Mouse (Mus musculus) forebrain, embryonic 10.5 days (tissue): ENCODE data around the gene Lpp. TPM values are rescaled to one million over a fixed set of nuclear protein-coding genes. Genes with fewer than 3 reads are reported as not detected.

Experiments
- DNase-seq: peaks from one replicate; pipeline ENCODE4 v3.0.0-alpha.2; 2017; ENCODE audit warnings: low spot score; ENCODE audit errors: extremely low spot score
- H3K27ac ChIP-seq: fragments of 300-500 bp; sonication (generic); 2 replicates; pipeline ENCODE4 v1.5.1; 2016; ENCODE audit warnings: mild to moderate bottlenecking
- H3K27me3 ChIP-seq: fragments of 300-500 bp; sonication (generic); 2 replicates; pipeline ENCODE4 v1.6.1; 2016; ENCODE audit warnings: mild to moderate bottlenecking; ENCODE audit not compliant: poor library complexity, severe bottlenecking
- H3K36me3 ChIP-seq: fragments of 300-500 bp; sonication (generic); replicated peaks from 2 replicates; pipeline ENCODE4 v1.6.1; 2016; ENCODE audit warnings: mild to moderate bottlenecking, moderate library complexity
- H3K4me1 ChIP-seq: fragments of 300-500 bp; sonication (generic); 2 replicates; pipeline ENCODE4 v1.6.1; 2016
- H3K4me3 ChIP-seq: fragments of 300-500 bp; sonication (generic); 2 replicates; pipeline ENCODE4 v1.5.1; 2016; ENCODE audit warnings: mild to moderate bottlenecking, moderate library complexity
- H3K9me3 ChIP-seq: fragments of 300-500 bp; sonication (generic); 2 replicates; pipeline ENCODE4 v1.6.1; 2016; ENCODE audit warnings: mild to moderate bottlenecking, moderate library complexity
- WGBS: fragments of 180-500 bp; shearing (Covaris S2); methylation state at CpG from one replicate; pipeline ENCODE4 v1.1.7; 2016; 5-methylcytosine and 5-hydroxymethylcytosine counted together
- polyA plus RNA-seq: library from polyadenylated mRNA; unstranded; fragments of >200 nt; fragmentation: Nextera tagmentation; extraction: Ambion mirVana; gene quantifications from 2 replicates; pipeline ENCODE4 v1.2.1, GENCODE M21; 2016

The Lpp gene
- polyA plus RNA-seq, 1 experiment from 2014 or later: 27.3 TPM

- Histone ChIP-seq H3K27ac (no peak overlapping the region), H3K27me3 (no peaks in the 10 kb centered on the region), H3K36me3 (no peaks in the 10 kb centered on the region), H3K4me3 (no peak overlapping the region), H3K9me3 (no peaks in the 10 kb centered on the region), H3K4me1 (peaks cover 14% of the 10 kb centered on the region)
- no peak for DNase-seq
- 75% methylated on average over 7 of the region's 7 CpGs for WGBS
Observed at GRCm38 (mm10) chr16:24886943-24887342, 493.6 kb downstream of the Lpp start.

DNA sequence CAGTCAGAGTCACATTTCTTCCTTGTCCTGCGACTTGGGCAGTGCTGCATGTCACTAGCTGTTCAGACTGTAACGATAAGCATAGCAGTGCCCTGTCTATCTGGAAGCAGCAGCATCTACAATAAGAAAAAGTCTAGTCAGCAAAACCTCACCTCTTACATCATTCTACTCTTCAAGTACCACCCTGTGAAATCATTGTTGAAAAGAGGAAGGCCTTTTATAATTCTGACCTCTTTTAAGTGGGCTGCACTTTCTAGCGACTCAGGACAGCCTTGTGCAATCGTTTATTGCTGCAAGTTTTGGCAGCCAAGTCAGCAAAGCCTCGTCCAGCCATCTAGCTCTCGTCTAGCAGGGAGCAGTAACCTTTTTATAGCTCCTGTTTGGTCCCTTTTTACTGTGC is 498.1 kb downstream of the Lpp start:
- 89% methylated on average over 6 of the region's 6 CpGs for WGBS
- H3K27me3 ChIP-seq: no peaks in the 10 kb centered on the region
- H3K9me3 ChIP-seq: no peaks in the 10 kb centered on the region
- no peak overlapping the region for H3K27ac ChIP-seq
- H3K4me3 ChIP-seq: no peak overlapping the region
- peaks cover 9% of the 10 kb centered on the region for H3K4me1 ChIP-seq
- DNase-seq: no peak
- H3K36me3 ChIP-seq: no peaks in the 10 kb centered on the region

GRCm38 (mm10) chr16:24895160-24895559 is 501.9 kb downstream of the Lpp start:
- H3K36me3 ChIP-seq: no peaks in the 10 kb centered on the region
- DNase-seq: no peak
- H3K4me1 ChIP-seq: peaks cover 5% of the 10 kb centered on the region
- no peak overlapping the region for H3K27ac ChIP-seq
- no peaks in the 10 kb centered on the region; the same call in 1 of the 2 replicates for H3K27me3 ChIP-seq
- 84% methylated on average over 5 of the region's 5 CpGs for WGBS
- H3K4me3 ChIP-seq: no peak overlapping the region
- no peaks in the 10 kb centered on the region for H3K9me3 ChIP-seq

GRCm38 (mm10) chr16:24897641-24898040 is 504.3 kb downstream of the Lpp start:
- no peak overlapping the region for H3K27ac ChIP-seq
- 77% methylated on average over 3 of the region's 3 CpGs for WGBS
- peaks cover 20% of the 10 kb centered on the region for H3K4me1 ChIP-seq

DNA sequence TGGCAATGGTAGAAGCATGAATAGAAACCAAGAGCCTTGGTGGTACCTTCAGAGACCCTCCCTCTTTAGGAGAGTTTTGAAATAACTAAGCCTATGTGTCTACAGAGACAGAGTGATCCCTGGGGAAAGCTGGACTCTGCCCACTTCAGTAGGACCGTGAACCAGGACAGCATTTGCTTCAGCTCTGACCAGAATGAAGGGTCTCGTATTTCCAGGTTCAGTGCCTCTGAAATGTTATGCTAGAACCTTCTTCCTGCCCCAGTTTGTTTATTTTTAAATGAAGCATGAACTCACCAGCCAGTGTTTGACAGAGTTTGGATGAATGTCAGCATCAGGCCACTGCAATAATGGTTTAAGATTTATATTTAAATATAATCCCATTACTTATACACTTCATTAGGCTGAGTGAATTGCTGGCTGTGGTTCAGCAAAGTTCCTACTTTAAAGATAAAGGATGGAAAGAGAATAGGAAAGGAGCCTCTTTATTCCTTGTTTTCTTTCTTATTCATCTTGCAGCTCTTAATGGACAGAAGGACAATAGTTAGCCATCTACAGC is 507.0 kb downstream of the Lpp start:
- Histone ChIP-seq H3K27ac (no peak overlapping the region), H3K9me3 (no peaks in the 10 kb centered on the region), H3K27me3 (peaks cover 10% of the 10 kb centered on the region; the same call in 1 of the 2 replicates), H3K4me1 (peaks cover 20% of the 10 kb centered on the region), H3K4me3 (no peak overlapping the region), H3K36me3 (no peaks in the 10 kb centered on the region)
- 42% methylated on average over 2 of the region's 2 CpGs for WGBS
- DNase-seq: no peak

More at GRCm38 (mm10) chr16:24897641-24898040, 504.3 kb downstream of the Lpp start:
- no peak for DNase-seq
- Histone ChIP-seq H3K36me3 (no peaks in the 10 kb centered on the region), H3K27me3 (peaks cover 8% of the 10 kb centered on the region; the same call in 1 of the 2 replicates), H3K9me3 (no peaks in the 10 kb centered on the region), H3K4me3 (no peak overlapping the region)

DNA sequence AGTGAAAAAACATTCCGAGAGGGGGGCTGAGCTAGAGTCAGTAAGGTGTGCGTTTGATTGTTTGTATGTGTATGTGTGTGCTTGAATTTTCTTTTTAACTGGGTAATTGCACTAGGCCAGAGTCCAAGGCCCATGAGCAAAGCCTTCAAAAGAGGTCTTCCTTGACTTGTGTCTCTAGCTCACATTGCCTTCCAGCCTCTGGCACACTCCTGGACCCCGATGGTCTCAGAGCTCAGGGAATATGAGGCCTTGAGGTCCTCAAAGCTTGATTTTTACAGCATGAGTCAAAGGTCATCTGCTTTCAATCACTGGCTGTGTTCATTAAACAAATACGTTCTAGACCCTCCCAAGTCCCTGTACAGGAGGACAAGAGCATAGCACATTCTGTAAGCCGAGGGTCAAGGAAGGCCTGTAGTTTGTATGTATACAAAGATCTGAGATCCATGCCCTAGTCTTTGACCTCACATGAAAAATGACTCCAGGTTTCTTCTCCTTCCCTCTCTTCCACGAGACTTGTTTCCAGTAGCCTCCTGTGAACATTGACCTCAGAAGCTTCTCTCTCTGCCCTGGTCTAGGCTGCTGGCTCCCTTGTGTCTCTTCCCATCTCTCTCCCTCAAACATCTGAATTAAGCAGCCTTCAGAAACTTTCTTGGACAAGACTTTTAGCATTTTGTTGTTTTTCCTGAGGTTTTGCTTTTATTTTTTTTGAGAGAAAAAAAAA is 508.0 kb downstream of the Lpp start:
- DNase-seq: no peak
- WGBS: 72% methylated on average over 6 of the region's 6 CpGs
- no peak overlapping the region for H3K4me3 ChIP-seq
- H3K27ac ChIP-seq: no peak overlapping the region
- H3K9me3 ChIP-seq: no peaks in the 10 kb centered on the region
- no peaks in the 10 kb centered on the region for H3K36me3 ChIP-seq
- H3K27me3 ChIP-seq: peaks cover 10% of the 10 kb centered on the region; the same call in 1 of the 2 replicates
- H3K4me1 ChIP-seq: peaks cover 20% of the 10 kb centered on the region

- WGBS: 86% methylated on average over 1 of the region's 1 CpGs
- H3K4me3 ChIP-seq: no peak overlapping the region
- peaks cover 10% of the 10 kb centered on the region; the same call in 1 of the 2 replicates for H3K27me3 ChIP-seq
- H3K27ac ChIP-seq: no peak overlapping the region
- DNase-seq: no peak
- H3K4me1 ChIP-seq: peaks cover 20% of the 10 kb centered on the region
- no peaks in the 10 kb centered on the region for H3K36me3 ChIP-seq
- H3K9me3 ChIP-seq: no peaks in the 10 kb centered on the region
Observed at GRCm38 (mm10) chr16:24902111-24902510, 508.8 kb downstream of the Lpp start.

DNA sequence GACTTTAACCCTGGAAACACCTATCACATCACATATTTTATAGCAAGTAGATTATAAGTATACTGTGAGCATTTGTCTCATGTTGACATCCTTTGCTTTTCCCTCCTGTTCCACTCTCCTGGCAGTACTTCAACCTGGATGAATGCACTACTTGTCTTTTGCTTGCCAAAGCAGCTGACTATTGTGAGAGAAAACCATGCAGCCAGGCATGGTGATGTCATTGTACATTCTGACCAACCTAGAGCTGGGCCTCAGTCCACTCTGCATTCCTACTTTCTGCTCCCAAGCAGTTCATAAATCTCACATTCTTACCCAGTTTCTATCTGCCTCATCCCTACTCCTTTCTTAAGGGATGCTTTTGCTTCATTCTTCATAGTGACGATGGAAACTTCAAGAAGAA is 515.6 kb downstream of the Lpp start:
- Histone ChIP-seq H3K36me3 (no peaks in the 10 kb centered on the region), H3K9me3 (no peaks in the 10 kb centered on the region), H3K27ac (no peak overlapping the region), H3K4me3 (no peak overlapping the region), H3K27me3 (no peaks in the 10 kb centered on the region), H3K4me1 (no peaks in the 10 kb centered on the region)
- 94% methylated on average over 1 of the region's 1 CpGs for WGBS
- DNase-seq: no peak

DNA sequence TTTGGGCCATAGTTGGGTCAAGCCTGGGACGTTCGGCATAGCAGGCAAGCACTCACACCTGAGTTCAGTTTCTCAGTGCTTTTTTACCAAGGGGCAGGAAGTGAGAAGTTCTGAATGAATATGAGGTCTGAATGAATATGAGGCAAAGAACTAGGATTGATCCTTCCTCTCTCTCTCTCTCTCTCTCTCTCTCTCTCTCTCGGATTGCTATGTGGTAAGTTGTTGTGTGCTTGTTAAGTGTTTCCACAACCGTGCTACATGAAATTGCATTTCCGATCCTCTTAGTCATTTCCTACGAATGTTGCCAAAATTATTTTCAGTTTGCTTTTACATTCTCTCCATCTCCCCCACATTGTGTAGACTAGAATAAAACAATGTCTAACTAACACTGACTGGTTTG is 517.0 kb downstream of the Lpp start:
- 86% methylated on average over 6 of the region's 6 CpGs for WGBS
- no peak overlapping the region for H3K4me3 ChIP-seq
- H3K36me3 ChIP-seq: no peaks in the 10 kb centered on the region
- no peaks in the 10 kb centered on the region for H3K27me3 ChIP-seq
- DNase-seq: no peak
- H3K9me3 ChIP-seq: no peaks in the 10 kb centered on the region
- no peaks in the 10 kb centered on the region for H3K4me1 ChIP-seq
- no peak overlapping the region for H3K27ac ChIP-seq

- Histone ChIP-seq H3K4me1 (no peaks in the 10 kb centered on the region), H3K27ac (no peak overlapping the region), H3K4me3 (no peak overlapping the region), H3K36me3 (no peaks in the 10 kb centered on the region), H3K27me3 (no peaks in the 10 kb centered on the region), H3K9me3 (no peaks in the 10 kb centered on the region)
- 75% methylated on average over 3 of the region's 3 CpGs for WGBS
- DNase-seq: no peak
Observed at GRCm38 (mm10) chr16:24910834-24911233, 517.5 kb downstream of the Lpp start.

- WGBS: 91% methylated on average over 1 of the region's 1 CpGs
- H3K4me3 ChIP-seq: no peak overlapping the region
- no peak overlapping the region for H3K27ac ChIP-seq
- H3K4me1 ChIP-seq: no peaks in the 10 kb centered on the region
- no peaks in the 10 kb centered on the region for H3K9me3 ChIP-seq
- no peak for DNase-seq
- peaks cover 9% of the 10 kb centered on the region; the same call in 1 of the 2 replicates for H3K27me3 ChIP-seq
- H3K36me3 ChIP-seq: no peaks in the 10 kb centered on the region
Observed at GRCm38 (mm10) chr16:24912381-24912780, 519.1 kb downstream of the Lpp start.

DNA sequence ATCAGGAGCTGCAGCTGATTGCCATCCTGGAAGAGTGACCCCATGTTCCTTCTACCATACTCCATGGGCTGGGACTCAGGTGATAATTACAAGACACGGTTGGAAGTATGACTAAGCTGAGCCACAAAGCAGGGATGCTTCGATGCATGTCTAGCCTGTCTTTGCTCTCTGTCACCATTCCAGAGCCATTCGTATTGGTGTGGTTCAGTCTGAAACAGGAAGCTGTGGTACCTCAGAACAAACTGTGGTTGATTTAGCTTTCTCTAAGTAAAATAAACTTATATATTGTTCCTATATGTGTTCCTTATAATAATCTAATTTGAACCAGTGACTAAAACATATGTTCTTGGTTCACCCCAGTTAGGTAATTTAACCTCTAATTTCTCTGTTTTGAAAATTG is 519.7 kb downstream of the Lpp start:
- Histone ChIP-seq H3K27me3 (peaks cover 15% of the 10 kb centered on the region), H3K4me3 (no peak overlapping the region), H3K9me3 (no peaks in the 10 kb centered on the region), H3K27ac (no peak overlapping the region), H3K36me3 (no peaks in the 10 kb centered on the region), H3K4me1 (no peaks in the 10 kb centered on the region)
- 84% methylated on average over 3 of the region's 3 CpGs for WGBS
- DNase-seq: no peak

DNA sequence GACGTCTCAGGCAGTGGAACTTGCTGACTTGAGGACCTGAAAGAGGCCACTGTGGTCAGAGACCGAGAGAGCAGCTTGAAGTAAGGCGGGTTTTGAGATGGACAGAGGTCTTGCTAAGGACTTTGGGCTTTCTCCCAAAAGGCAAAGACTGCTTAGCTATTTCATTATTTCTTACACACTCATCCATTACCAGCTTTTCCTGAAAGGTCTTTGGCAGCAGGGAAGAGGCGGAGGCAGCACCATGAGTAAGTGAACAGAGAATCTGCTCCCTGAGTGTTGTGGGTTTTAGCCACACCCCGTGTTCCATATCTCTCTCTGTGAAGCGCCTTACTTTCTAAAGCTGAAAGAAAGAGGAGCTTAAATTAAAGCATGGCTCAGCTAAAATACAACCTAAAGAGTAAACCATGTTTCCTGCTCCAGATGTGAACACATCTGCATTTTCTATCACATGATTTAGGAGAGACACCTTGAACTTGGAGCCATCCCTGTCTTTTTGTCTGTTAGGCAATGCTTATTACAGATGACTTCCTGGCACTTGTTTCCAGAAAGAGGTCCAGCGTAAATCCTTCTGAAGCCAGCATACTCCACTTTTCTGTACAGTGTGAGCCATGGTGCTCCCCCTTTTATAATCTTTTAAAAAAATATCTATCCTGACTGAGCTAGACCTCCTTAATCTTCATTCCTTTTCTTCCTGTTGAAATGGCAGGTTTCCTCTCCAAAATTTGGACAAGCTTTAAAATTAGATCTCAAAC is 520.5 kb downstream of the Lpp start:
- H3K36me3 ChIP-seq: no peaks in the 10 kb centered on the region
- H3K4me1 ChIP-seq: no peaks in the 10 kb centered on the region
- no peak overlapping the region for H3K27ac ChIP-seq
- H3K9me3 ChIP-seq: no peaks in the 10 kb centered on the region
- peaks cover 23% of the 10 kb centered on the region for H3K27me3 ChIP-seq
- no peak for DNase-seq
- no peak overlapping the region for H3K4me3 ChIP-seq
- WGBS: 84% methylated on average over 7 of the region's 7 CpGs
